Mouse (Mus musculus): ENCODE data around the gene Ptpn3.
"Not testable (repeated sequence)": the region's sequence is repeated elsewhere in the genome, so short reads cannot be mapped to it uniquely, and the experiment has no call there.

The Ptpn3 gene

DNA sequence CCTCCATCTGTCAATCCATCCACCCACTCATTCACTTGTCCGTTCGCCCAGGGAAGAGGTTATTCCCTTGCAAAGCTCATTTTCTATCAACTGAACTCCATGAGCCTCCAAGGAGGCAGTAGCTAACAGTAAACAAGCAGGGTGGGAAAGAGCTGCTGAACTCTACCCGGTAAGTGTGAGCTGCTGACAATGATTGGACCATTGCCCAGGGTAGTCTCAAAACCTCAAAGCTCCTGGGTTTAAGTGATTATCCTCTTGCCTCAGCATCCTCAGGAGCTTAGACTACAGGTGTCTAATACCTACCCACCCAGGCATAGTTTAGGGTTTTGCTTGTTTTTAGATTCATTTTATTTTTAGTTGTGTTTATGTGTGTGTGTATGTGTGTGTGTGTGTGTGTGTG lies 87.5 kb downstream of the Ptpn3 start:
- DNase-seq: no peak

GRCm38 (mm10) chr4:57211706-57212105 lies 89.9 kb downstream of the Ptpn3 start:
- DNase-seq: no peak

DNA sequence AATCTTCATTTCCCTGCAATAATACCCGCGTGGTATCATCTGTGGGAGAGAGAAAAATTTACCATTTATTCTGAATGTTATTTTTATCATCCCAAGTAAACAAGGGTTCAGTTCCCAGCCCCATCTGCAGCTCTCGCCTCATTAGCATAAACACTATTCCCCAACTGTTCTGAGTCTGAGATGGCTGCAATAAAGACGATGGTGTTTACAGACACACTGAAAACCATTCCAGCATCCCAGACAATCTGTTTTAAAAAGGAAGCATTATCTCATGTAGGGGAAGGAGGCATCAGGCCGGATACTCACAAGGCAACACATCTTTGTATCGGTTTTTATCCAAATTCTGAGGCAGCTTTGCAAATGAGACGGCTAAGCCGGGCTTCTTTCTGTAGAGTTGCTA lies 95.7 kb downstream of the Ptpn3 start:
- no peak for DNase-seq

DNA sequence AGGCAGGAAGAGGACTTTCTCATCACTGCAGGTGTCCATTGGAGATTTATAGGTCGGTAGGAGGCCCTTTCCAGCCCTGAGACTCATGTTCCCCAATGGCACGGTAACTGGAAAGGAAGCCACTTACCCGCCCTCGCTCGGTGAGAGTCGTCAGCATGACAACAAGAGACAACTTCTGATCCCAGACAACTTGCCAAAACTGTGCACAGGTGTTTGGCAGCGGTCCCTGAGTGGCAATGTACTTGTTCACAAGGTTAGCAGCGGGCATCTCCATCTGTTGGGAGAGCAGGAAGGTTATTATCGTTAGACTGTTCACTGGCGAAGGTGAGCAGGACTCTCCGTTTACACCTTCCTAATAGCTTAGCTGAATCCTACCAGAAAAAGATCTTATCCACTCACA lies 96.9 kb downstream of the Ptpn3 start:
- no peak for DNase-seq

- DNase-seq: no peak
These were observed 98.8 kb downstream of the Ptpn3 start for GRCm38 (mm10) chr4:57202660-57203361.

GRCm38 (mm10) chr4:57202132-57202531 lies 99.5 kb downstream of the Ptpn3 start:
- no peak for DNase-seq

DNA sequence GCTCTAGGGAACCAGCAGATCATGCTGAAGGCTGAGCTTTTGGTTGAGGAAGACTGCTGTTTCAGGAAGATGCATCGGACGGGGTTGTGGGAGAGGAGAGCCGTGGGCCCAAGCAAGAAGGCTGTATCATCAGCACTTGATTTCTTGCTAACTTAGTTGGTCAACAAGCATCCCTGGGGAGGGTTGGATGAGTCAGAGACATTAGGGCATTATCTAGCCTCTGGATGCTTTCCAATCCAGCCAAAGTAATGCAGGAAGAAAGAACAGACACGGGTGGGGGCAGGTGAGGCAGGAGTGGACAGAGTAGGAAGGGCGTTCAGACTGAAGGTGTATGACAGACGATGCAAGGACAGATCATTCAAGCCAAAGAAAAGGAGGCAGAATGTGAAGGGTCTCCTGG lies 101.0 kb downstream of the Ptpn3 start:
- DNase-seq: no peak

GRCm38 (mm10) chr4:57198666-57199393 lies 102.8 kb downstream of the Ptpn3 start:
- not testable (repeated sequence) for DNase-seq

GRCm38 (mm10) chr4:57191543-57192283 lies 109.9 kb downstream of the Ptpn3 start:
- DNase-seq: no peak

DNA sequence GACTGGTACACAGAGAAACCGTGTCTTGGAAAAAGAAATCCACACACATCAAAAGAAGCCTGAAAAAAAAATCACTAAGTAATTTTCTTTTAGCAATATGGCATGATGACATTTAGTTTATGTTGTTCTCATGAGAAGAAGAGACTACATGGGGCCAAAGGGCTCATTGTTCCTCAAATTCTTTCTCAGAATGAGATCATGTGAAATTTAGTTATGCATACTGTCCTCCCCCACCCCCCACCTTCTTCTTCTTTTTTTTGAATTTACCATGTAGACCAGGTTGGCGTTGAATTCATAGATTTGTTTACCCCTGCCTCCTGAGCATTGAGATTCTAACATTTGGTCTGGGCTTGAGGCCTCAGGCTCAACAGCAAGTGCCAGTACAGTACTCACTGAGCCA lies 111.8 kb downstream of the Ptpn3 start:
- no peak for DNase-seq

DNA sequence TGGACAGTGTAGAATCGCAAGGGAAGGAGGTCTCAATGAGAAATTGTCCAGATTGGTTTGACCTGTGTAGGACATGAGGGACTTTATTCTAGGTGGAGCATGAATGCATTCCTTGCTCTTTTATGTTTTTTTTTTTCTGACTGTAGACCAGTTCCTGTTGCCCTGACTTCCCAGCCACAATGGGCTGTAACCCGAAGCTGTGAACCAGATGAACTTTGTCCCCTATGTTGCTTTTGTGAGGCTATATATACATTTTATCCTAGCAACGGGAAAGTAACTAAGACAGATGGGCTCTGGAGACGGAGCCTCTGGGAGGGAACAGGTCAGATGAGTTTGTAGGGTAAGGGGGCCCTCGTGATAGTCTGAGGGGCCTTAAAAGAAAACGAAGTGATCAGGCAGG lies 115.6 kb downstream of the Ptpn3 start:
- no peak for DNase-seq

GRCm38 (mm10) chr4:57185462-57185861 lies 116.2 kb downstream of the Ptpn3 start:
- no peak for DNase-seq

- no peak for DNase-seq
These were observed 118.1 kb downstream of the Ptpn3 start for GRCm38 (mm10) chr4:57183493-57183892.

DNA sequence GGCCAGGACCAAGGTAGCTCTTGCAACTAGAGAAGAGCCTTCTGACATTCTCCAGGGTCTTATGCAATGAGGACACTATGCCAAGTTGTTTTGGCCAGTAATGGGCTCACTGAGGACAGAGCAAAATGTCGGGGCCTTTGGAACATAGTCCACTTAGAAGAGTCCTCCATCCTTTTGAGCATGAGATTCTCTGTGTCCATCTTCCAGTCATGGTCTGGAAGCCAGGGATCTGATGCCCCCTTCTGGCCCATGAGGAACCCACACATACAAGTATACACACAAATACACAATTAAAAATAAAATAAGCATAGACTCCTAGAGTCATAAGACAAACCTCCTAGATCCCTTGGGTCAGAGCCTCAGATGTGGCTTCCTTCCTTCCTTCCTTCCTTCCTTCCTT lies 120.1 kb downstream of the Ptpn3 start:
- DNase-seq: no peak

DNA sequence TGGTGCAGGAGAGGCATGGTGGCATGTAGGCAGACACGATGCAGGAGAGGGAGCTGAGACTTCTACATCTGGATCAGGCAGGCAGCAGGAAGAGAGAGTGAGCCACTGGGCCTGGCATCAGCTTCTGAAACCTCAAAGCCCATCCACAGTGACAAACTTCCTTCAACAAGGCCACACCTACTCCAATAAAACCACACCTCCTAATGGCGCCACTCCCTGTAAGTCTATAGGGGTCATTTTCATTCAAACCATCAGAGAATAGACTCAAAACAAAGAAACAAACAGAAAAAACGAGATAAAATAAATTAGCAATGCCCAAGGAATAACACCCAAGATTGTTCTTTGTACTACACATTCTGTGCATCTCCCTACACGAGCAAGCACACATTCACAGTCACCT lies 122.8 kb downstream of the Ptpn3 start:
- no peak for DNase-seq

GRCm38 (mm10) chr4:57175329-57175728 lies 126.3 kb downstream of the Ptpn3 start:
- DNase-seq: no peak

DNA sequence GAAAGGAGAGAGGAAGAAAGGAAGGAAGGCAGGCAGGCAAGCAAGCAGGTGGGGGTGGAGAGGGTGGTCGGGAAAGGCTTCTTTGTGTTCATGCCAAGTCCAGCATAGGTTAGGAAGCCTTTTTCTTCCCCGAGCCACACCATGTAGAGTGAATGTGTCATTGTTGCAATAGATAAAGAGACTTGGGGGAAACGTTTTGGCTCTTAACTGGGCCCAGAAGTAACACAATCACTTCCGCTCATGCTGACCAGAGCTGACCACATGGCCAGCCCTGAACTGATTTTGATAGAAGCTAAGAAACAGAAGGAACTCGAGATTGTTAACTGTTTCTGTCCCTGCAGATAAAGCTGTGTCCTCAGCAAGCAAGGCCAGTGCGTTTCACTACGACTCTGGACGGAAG lies 128.8 kb downstream of the Ptpn3 start:
- DNase-seq: no peak

DNA sequence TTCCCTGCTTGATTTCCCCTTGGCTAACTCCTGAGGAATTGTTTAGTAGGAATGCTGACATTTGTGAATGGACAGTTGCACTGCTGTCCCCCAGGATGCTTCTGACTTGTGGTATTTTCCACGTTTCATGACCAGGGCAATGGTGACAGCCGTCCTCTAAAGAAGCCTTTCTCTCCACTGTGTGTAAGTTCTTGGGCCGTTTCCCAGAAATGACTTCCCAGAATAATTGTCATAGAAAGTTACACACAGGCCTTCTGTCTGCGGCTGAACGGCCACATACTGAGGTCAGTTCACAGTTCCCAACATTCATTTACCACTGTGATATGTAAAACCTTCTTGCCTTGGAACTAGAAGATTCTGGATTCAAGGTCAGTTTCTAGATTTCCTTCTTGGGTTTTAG lies 129.8 kb downstream of the Ptpn3 start:
- no peak for DNase-seq

GRCm38 (mm10) chr4:57168680-57169079 lies 133.0 kb downstream of the Ptpn3 start:
- DNase-seq: no peak

- DNase-seq: no peak
These were observed 133.4 kb downstream of the Ptpn3 start for GRCm38 (mm10) chr4:57168277-57168676.

DNA sequence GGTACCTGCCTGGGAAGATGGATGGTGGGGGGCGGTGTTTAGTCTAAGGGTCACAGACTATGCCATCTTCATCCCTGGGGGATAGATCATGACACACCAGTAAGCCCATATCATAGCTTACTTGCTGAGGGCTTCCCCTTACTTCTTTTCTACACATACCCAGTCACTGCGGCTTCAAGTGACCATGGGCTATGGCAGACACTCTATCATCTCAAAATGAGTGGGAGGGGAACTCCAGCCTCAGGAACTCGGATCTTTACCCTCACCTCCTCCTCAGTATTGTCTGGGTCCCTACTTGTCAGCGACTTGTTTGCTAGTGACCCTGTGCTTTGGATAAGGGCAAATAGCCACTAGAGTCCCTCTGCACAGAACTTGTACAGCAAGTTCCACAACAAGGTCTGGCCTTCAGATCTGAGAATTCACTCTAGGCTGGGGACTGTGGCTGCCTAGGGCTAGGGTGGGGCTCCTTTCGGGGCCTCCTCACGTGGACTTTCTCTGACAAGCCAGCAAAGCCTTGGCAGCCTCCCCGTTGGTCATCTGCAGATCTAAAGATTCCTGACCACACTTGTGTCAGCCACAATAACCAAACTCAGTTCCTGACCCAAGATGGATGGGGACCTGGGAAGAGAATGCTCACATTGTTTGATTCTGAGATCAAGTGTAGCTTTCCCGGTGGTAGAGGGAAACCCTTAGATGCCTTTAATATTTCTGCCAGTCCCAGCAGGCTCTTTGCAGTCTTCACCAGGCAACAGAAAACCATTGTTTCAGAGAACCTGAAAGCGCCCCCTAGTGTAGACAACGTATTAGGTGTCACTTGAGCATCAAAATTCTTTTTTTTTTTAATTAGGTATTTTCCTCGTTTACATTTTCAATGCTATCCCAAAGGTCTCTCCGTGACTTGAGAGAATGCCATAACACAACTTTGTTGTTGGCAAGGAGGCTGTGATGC lies 134.4 kb downstream of the Ptpn3 start:
- no peak for DNase-seq

- DNase-seq: no peak
These were observed 136.0 kb downstream of the Ptpn3 start for GRCm38 (mm10) chr4:57165654-57166053.

Data from thymus, postnatal 14 days (tissue).